Mouse (Mus musculus): ENCODE data around the gene Bcan.

The Bcan gene

DNA sequence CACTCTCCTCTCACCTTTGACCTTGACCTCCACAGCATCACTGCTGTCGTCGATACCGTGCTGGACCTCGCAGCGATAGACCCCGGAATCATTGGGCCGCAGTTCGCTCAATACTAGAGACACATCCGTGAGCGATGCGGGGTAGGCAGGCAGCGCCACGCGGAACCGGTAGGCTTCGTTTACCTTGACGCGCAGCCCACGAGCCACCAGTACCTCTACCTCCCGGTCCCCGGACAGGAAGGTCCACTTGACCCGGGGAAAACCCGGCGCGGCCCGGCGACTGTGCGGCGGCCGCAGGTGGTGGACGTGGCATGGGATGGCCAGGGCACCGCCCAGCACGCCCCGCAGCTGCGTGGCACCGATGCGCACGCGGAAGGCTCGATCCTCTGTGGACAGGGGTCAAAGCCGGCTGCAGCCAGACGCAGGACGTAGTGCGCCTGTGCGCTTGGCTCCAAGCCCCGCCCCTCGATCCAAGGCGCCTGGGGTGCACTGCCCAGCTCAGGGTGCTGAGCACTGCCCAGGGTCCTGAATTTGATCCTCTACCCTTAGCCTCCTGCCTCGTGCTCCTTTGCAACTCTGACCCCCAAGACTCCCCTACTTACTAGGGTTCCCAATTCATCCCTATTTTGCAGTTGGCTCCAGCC is 2.9 kb downstream of the Bcan start:
- peak; percentile 56 for DNase-seq

DNA sequence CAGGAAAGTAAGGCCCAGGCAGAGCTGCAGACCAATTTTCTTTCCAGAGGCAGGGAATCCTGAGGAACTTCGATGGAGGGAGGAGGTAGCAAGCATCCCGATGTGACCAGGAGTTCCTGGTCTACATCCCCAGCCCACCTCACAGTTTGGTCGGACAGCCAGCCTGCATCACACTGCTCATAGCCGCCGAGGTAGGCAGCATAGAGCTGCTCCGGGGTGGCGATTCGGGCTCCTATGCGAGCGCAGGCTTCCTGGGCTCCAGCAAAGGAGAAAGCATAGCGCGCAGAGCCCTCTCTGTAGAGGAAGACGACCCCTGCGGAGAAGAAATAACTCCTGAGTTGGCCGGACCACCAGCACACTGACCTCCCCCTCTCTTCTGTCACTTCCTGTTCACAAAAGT is 3.6 kb downstream of the Bcan start:
- DNase-seq = no peak

DNA sequence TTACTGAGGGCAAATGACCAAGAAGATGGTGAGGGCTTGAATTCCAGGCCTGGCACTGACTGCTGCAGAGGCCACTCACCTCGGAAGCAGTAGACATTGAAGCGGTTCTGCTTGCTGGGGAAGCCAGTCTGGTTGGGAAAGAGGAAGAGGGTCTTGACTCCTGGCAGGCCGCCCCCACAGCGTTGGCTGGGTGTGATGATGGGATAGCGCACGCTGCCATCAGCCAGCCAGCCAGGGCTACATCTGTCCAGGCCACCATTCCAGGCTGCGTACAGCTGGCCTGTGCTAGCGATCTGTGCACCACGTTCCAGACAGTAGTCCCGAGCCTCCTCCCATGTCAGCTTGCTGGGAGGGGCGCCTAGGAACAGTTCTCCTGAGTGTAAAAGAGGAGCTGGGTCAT is 4.7 kb downstream of the Bcan start:
- DNase-seq = no peak

DNA sequence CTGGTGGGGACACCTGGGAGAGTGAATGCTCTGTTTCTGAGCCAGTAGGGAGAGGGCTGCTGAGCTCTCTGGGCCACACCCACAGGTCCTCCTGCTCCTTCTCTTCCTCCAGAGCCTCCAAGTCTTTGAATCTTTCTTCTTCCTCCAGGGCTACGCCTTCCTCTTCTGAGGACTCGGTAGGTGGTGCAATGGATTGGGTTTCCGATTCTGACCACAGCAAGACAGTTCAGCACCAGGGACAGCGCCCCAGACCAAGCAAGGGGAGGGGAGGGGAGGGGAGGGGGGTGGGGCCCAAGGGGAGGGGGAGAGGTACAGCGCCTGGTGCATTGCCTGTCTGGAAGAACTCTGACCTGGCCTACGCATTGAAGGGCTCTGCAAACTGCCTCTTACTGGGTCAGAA is 6.6 kb downstream of the Bcan start:
- DNase-seq = peak; percentile 70

DNA sequence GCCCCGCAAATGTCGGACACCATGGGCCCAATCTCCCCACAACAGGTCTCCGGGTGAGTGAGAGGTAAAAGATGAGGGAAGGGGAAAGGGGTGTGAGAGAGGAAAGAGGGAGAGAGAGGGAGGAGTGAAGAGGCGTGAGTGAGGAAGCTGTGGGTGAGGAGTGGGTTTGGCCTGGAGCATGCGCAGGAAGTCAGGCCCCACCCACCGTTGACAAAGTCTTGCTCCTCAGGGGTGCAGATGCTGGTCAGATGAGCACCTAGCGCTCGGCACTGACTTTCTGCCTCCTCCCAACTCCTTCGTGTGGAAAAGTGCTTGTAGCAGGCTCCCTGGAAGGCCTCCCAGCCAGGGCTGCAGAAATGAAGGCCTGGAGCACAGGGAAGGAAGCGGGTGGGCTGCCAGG is 10.1 kb downstream of the Bcan start:
- no peak for DNase-seq

DNA sequence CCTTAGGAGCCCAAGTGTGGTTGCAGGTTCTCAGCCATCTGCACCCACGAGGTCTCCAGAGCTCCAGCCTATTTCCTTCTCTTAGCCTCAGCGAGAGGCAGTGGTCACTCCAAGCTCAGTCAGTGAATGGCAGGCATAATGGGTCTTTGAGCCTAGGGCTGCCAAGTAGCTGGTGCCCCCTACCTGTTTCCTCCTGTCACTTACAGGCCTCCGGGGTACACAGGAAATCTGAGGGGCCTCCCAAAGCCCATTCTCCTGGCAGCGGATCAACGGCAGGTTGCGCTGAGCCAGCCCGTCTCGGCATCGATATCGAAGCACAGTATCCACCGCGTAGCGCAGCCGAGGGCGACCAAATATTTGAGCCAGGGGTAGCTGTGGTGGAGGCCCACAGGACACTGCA is 12.0 kb downstream of the Bcan start:
- DNase-seq = no peak

DNA sequence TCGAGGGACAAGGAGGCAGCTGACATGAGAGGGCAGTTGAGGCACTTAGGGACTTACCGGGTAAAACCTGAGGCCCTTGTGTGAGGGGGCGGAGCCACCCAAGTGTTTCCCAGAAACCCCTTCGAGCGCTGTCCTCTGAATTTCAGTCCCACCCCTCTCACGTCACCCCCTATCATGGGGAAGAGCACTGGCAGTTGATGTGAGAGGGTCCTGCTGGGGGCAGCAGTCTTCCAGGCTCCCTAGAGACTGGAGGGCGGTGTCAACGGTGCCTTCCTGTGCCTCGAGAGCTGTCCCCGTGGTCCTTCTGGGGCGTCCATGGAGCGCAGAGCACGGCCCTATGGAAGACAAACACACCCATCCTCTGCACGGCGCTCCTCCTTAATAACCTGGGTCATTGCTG is 12.4 kb downstream of the Bcan start:
- peak; percentile 94 for DNase-seq

DNA sequence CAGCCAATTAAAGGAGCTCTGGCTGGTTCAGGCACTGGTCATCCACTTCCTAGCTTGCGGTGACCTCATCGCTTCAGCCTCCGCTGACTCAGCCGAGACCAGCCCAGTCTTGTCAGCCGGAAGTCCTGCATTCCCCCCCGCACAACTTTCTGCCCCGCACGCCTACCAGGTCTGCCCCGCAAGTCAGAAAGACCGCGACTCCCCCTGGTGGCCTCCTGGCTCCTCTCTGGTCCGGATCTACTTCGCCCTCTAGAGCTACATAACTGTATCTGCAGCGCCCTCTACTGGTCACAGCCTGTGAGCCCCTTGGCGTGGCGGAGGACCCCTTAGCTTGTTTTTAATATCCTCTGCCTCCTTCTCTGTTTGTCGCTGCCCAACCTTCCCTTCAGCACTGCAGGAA is 13.2 kb downstream of the Bcan start:
- DNase-seq = peak; percentile 98

DNA sequence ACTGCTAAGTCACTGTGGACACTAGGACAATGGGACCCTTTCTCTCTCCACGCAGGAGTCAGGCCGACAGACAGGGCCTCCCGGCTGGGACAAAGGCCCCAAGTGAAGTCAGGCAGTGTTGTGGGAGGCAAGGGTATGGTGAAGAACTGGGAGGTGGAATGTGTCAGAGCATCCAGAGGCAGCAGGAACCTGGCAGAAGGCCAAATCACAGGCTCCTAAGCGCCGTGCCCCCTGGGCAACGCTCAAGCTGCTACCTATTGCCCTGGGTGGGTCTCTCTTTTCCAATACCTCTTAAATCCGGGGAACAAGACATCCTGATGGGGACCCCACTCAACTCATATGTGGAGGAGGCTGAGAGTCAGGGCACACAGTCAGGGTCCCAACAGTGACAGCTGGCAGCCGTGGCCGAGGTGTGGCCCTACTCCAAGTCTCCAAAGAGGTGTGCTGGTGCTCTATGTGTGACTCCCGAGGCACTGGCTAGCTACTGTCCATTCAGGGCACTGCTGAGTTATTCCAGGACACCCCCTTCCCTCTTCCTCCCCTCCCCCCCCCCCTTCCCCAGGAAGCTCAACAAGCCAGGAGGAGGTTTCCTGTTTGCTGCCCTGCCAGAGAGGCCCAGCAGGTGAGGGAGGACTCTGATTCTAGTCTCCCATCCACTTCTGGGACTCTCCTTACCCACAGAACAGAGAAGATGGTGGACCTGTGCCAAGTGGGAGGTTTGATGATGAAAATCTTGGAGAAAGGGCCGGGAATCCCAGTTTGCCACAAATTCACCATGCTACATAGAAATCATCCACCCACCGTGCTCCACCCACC is 14.3 kb downstream of the Bcan start:
- DNase-seq = peak; percentile 68

DNA sequence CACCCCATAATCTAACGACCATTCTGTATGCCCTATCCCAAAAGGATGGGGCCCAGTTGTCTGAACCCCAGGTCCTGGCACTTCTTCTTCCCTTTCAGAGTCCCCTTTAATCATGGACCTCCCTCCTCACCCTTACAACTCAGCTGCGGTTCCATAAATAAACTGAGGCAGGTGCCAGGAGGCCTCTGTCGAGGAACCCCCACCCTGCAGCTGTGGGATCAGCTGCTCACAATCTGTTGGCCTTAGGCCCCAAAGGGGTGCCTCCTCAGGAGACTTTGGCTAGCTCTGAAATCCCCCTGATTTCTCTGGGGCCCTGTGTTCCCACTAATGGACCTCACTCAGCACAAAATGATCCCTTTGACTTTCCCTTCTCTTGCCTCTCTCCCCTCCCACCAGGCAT is 15.9 kb downstream of the Bcan start:
- DNase-seq = no peak

DNA sequence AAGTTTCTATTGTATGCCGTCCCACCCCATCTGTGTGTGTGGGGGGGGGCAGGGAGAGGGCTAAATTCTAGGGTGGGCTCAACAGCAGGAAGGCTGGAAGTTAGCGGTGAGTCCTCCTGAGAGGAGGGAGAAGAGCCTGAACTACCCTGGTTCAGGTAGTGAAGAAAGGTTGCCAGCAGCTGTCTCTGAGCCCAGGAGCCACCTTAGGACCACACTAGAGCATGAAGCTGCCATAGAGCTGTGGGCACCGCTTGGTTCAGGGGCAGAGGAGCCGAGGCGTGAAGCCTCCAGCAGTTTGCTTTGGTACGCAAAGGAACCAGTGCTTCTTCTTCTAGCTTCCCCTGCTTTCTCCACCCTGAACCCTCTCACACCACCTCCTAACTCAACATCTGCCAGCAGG is 16.4 kb downstream of the Bcan start:
- DNase-seq = no peak

DNA sequence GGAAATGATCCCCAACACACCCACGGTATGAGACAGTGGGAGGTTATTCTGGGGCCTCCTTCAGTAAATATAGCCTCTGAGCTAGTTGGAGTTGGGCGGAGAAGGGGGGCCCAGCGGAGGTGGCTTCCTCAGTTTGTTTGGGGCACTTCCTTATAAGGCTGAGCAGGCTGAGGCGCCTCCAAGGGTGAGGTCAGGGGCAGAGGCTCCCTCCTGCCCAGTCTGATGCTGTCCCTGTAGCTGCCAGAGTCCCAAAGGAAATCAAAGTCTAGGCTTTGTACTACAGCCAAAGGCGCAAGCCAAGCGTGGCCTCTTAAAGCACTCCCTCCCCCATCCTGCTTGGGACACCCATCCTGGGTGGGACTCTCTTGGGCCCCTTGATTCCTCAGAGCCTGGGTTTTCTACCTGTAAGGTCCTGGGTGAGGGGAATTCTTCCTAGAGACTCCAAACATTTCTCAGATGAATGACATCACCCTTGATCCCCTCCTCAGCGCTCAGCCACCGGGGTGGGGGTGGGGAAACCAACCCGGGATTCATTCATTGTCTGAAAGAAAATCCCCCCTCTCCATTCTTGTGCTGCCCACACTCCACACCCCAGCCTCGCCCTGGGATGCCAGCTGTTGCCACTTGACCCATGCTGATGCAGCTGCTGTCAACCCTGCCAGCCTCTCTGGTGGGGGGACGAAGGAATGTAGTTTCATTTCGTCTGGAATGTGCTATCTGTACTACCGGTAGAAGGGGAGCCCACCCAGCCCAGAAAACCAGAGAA is 17.0 kb downstream of the Bcan start:
- peak; percentile 72 for DNase-seq

DNA sequence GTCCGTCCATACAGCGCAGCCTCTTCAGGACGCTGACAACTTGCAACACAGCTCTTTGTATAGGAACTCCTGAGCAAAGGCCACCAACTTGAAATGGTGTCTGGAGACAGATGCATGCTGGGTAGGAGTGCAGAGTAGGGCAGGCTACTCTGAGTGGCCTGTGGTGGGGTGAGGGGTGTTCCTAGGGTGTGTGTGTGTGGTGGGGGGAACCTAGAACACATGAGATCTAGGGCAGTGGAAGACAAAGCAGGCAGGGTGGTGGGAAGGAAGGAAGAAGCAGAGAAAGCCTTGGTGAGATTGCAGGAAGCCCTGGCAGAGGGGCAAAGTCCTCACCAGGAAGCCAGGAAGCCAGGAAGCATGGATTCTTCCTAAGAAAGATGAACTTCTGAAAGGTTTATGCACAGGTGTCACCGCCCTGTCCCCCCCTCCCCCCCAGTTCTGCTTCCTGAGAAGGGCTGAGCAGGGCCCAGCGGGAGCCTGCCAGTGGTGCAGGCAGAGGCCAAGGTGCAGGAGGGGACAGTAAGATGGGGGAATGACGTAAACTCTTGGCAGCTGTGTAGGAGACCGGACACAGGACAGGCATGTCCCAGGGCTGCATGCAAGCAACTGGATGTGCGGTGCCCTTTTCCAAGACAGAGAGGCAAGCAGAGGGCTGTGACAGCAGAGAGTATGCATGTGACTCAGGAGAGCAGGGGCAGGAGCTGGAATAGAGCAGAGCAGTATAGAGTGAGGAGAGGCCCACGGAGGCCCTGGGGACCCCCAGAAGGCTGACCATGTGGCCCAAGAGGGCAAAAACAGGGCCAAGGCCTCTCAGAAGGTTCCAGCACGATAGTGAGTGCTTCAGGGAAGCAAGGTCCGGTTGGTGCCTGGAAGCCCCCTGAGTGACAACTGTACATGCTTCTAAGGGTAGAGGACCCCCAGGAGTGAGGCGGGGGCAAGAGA is 17.9 kb downstream of the Bcan start:
- no peak for DNase-seq

DNA sequence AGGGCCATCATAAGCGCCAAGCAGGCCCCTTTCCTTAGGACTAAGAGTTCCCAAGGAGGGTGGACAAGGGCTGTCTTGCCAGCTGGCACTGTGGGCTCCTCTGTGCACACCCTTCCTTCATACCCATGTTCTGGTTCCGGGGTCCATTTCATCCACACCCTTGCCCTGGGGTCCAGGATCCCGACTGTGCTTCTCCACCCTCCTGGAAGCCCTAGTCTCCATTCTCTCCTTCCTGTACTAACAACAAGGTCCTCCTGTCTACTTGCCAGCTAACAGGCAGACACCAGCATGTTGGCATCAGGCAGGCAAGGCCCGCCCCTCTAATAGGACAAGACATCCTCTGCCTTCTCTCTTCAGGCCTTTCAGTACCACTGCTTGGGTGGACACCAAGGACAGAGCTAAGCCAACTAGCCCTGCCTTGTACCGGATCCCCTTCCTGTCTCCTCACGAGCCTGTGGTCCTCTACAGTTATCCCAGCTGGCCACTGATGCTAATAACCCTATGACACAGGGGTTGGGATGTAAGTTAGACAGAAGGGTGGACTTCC is 18.7 kb downstream of the Bcan start:
- DNase-seq = no peak

DNA sequence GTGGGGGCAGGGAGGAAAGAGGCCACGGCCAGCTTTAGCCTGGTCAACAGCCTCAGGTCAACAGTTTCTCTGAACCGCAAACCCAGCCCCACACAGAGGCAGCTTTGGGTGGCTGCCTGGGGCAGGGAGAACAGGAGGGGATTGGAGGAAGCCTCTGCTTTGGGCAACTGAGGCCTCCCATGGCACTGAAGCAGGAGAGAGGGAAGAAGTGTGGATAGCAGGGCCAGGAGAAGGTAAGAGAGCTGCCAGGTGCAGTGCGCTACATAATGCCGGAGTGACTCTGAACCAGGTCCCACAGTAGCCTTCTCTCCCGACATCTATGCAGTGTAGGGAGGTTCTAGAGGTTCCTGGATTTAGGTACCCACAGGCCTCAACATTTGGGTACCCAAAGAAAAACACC is 19.3 kb downstream of the Bcan start:
- DNase-seq = no peak

DNA sequence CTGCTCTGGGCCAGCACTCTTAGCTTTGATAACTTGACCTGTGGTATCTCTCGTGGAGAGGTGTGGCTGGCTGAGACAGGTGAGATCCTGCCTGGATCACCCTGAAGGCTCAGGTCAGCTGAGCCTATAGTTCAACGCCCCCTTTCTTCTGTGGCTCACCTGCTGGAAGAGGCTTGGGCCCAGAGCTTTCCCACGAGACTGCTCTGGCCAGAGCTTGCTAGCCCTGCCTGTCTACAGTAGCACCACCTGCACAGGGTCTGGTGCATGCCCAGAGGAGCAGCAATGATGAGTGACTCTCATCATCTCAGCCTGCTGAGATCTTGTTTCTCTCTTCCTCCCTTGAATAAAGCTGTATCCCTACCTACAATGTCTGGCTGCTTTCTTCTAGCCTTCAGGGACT is 19.9 kb downstream of the Bcan start:
- DNase-seq = no peak

DNA sequence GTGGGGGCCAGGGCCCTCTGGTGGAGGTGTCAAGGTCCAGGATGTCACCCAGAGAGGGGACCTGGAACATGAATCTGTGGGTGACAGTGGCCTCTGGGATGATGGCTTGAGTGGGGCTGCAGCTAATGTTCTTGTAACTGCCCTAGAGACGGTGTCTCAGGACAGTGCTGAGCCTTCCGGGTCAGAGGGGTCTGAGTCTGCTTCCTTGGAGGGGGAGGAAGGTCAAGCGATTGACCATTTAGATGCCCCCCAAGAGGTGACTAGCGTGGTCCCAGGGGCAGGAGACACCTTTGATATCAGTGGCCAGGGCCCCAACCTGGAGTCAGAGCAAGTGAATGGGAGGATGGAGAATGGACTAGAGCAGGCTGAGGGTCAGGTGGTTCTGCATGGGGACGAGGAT is 20.5 kb downstream of the Bcan start:
- no peak for DNase-seq

DNA sequence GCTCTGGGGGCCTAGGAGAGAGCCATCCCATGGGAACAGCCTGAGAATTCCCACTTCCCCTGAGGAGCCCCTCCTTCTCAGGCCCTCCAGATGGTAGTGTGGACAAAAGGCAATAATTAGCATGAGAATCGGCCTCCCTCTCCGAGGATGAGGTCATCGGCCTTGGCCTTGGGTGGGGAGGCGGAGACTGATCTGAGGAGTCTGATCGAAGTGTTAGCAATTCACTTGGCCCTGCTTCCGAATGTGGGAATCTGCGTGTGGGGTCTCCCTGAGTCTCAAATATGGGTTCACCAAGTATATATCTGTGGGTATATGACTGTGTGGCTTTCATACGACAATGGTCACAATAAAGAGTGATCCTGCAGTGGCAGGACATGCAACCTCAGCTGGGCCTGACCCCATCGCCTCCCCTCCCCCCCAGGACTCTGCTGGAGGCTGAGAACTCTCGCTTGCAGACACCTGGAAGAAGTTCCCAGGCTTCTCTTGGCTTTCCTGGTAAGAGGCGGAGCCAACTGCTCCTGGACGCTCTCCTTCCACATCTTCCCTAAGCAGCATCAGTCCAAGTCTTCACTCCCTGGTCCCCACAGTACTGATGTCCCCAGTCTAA is 25.5 kb downstream of the Bcan start:
- DNase-seq = peak; percentile 85

DNA sequence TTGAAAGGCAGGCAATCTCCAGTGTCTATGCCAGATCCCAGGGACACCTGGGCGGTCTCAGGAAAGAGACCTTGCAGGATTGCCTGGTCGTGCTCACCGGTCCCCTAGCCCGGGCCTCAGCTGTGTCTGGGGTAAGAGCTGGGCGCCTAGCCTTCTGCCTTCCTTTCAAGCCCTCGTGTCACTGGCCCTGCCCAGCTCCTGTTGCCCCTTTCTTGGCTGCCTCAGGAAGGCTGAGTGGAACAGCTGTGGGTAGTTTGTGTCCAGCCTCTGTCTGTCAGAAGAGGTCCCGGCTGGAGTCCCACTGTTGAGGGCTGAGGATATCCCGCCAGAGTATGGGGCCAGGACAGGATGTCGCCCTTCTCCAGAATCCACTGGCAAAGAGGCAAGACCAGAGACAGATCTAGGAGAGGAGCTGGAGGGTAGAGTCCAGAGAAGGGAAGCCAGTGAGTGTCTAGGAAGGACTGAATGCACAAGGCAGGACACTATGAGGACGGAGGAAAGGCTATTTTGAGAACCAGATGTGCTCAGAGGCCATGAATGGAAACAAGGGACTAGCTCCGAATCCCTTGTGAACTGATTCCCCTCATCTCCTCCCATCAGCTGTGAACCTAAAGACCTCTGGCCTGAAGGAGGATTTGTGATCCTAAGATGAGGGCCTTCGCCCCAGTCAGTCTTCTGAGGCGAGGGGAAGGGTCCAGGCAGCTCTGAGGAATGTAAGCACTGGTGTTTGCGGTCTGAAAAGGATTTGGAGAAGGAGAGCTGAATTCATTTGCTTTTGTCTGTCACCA is 26.2 kb downstream of the Bcan start:
- no peak for DNase-seq

DNA sequence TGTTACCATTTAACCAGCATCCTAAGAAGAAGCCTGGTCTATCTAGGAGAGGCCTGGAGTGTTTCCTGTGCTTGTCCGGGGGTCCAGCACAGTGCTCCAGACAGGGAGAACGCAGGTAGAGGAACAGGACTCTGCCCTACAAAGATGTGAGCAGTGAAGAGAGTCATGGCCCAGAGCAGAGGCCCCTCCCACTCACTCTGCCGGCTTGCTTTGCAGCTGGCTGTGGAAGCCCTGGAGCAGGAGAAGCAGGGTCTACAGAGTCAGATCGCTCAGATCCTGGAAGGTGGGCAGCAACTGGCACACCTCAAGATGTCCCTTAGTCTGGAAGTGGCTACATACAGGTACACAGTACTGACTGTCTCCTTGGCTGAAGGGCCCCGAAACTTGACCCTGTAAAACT is 27.3 kb downstream of the Bcan start:
- DNase-seq = no peak

DNA sequence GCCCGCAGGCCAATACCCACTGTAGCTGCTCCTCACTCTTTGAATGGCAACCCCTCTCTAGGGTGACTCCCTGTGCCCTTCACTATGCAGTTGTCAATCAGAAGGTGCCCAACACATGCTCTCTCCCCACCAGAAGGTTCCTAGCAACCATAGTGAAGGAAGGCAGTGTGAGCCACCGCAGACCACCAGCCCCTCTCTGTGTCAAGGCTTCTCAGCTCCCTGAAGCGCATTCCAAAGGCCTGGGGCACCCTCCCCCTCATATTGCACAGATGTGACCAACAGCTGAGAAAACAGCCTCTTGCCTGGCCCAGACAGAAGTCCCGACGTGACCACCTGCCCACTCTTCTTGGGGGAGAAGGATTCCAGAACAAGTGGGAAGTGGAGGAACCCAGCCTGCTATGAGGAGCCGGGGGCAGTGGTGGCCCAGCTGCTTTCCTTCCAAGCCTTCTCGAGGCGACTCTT is 27.8 kb downstream of the Bcan start:
- no peak for DNase-seq
